Mouse (Mus musculus): ENCODE data around the gene Izumo1. TPM values are rescaled to one million over a fixed set of nuclear protein-coding genes. Genes with fewer than 3 reads are reported as not detected.
A peak's percentile ranks its signal among the peaks of the same experiment; 100 is the strongest.

The Izumo1 gene
- polyA plus RNA-seq (2012; rRNA removed), result 0.29 and 0.34 TPM in 2 replicates

- DNase-seq, result peak; percentile 65
- no peaks in the 10 kb centered on the region for H3K27me3 ChIP-seq (replicated peaks; ENCODE audit: control insufficient read depth, insufficient read depth, low read length)
- H3K4me3 ChIP-seq (ENCODE audit: insufficient read depth, low read depth, low read length), result no peak within 1 kb of the TSS
- TF ChIP-seq POLR2A (IDR thresholded peaks at IDR 0.05; ENCODE audit: low read depth, low read length), result no peak
- TF ChIP-seq CTCF (conservative IDR thresholded peaks at IDR 0.05; ENCODE audit: insufficient read depth, insufficient read length, low read depth, low read length), result no peak
- no peak within 1 kb of the TSS for H3K27ac ChIP-seq (ENCODE audit: insufficient read depth, low read depth, low read length)
- WGBS, result 39% methylated on average over 9 of the region's 9 CpGs
- no peaks in the 10 kb centered on the region for H3K36me3 ChIP-seq (ENCODE audit: control insufficient read depth, insufficient read depth, low read length)
- H3K4me1 ChIP-seq (ENCODE audit: control insufficient read depth, insufficient read depth, low read length), result no peaks in the 10 kb centered on the region
Observed at GRCm38 (mm10) chr7:45621443-45621842, at the start of gene Izumo1. Gene Izumo1, plus strand, starts transcription at chr7:45621811.

- H3K36me3 ChIP-seq (ENCODE audit: control insufficient read depth, insufficient read depth, low read length), result no peaks in the 10 kb centered on the region
- 39% methylated on average over 1 of the region's 1 CpGs for WGBS
- TF ChIP-seq POLR2A (IDR thresholded peaks at IDR 0.05; ENCODE audit: low read depth, low read length), result no peak
- no peak for TF ChIP-seq CTCF (conservative IDR thresholded peaks at IDR 0.05; ENCODE audit: insufficient read depth, insufficient read length, low read depth, low read length)
Observed at GRCm38 (mm10) chr7:45571966-45572365, 49.6 kb upstream of the Izumo1 start.

GRCm38 (mm10) chr7:45573954-45574353 lies 47.7 kb upstream of the Izumo1 start:
- no peak for TF ChIP-seq POLR2A (IDR thresholded peaks at IDR 0.05; ENCODE audit: low read depth, low read length)
- no peak for TF ChIP-seq CTCF (conservative IDR thresholded peaks at IDR 0.05; ENCODE audit: insufficient read depth, insufficient read length, low read depth, low read length)
- 20% methylated on average over 8 of the region's 8 CpGs for WGBS
- no peaks in the 10 kb centered on the region for H3K36me3 ChIP-seq (ENCODE audit: control insufficient read depth, insufficient read depth, low read length)
- peaks cover 34% of the 10 kb centered on the region for H3K4me1 ChIP-seq (ENCODE audit: control insufficient read depth, insufficient read depth, low read length)
- H3K27me3 ChIP-seq (replicated peaks; ENCODE audit: control insufficient read depth, insufficient read depth, low read length), result no peaks in the 10 kb centered on the region
- DNase-seq, result peak; percentile 56
- peak overlapping the region; percentile 77 for H3K4me3 ChIP-seq (ENCODE audit: insufficient read depth, low read depth, low read length)
- peak overlapping the region; percentile 98 for H3K27ac ChIP-seq (ENCODE audit: insufficient read depth, low read depth, low read length)

More at GRCm38 (mm10) chr7:45571966-45572365, 49.6 kb upstream of the Izumo1 start:
- no peak overlapping the region for H3K4me3 ChIP-seq (ENCODE audit: insufficient read depth, low read depth, low read length)
- peaks cover 43% of the 10 kb centered on the region for H3K4me1 ChIP-seq (ENCODE audit: control insufficient read depth, insufficient read depth, low read length)
- DNase-seq, result no peak
- no peaks in the 10 kb centered on the region for H3K27me3 ChIP-seq (replicated peaks; ENCODE audit: control insufficient read depth, insufficient read depth, low read length)
- peak overlapping the region; percentile 84; the same call in 1 of the 2 replicates for H3K27ac ChIP-seq (ENCODE audit: insufficient read depth, low read depth, low read length)

GRCm38 (mm10) chr7:45574472-45575379 lies 46.9 kb upstream of the Izumo1 start:
- Histone ChIP-seq H3K27me3 (replicated peaks; ENCODE audit: control insufficient read depth, insufficient read depth, low read length) (no peaks in the 10 kb centered on the region), H3K4me1 (ENCODE audit: control insufficient read depth, insufficient read depth, low read length) (peaks cover 34% of the 10 kb centered on the region), H3K36me3 (ENCODE audit: control insufficient read depth, insufficient read depth, low read length) (no peaks in the 10 kb centered on the region), H3K4me3 (ENCODE audit: insufficient read depth, low read depth, low read length) (peak overlapping the region; percentile 77), H3K27ac (ENCODE audit: insufficient read depth, low read depth, low read length) (peak overlapping the region; percentile 98)
- DNase-seq, result peak; percentile 91
- TF ChIP-seq CTCF (conservative IDR thresholded peaks at IDR 0.05; ENCODE audit: insufficient read depth, insufficient read length, low read depth, low read length) (no peak), POLR2A (IDR thresholded peaks at IDR 0.05; ENCODE audit: low read depth, low read length) (peak; percentile 83)
- 39% methylated on average over 15 of the region's 15 CpGs for WGBS

- no peak for DNase-seq
- Histone ChIP-seq H3K36me3 (ENCODE audit: control insufficient read depth, insufficient read depth, low read length) (no peaks in the 10 kb centered on the region; the same call in 1 of the 2 replicates), H3K27ac (ENCODE audit: insufficient read depth, low read depth, low read length) (no peak overlapping the region), H3K4me1 (ENCODE audit: control insufficient read depth, insufficient read depth, low read length) (no peaks in the 10 kb centered on the region; the same call in 1 of the 2 replicates), H3K4me3 (ENCODE audit: insufficient read depth, low read depth, low read length) (no peak overlapping the region), H3K27me3 (replicated peaks; ENCODE audit: control insufficient read depth, insufficient read depth, low read length) (no peaks in the 10 kb centered on the region)
- no peak for TF ChIP-seq POLR2A (IDR thresholded peaks at IDR 0.05; ENCODE audit: low read depth, low read length)
- no peak for TF ChIP-seq CTCF (conservative IDR thresholded peaks at IDR 0.05; ENCODE audit: insufficient read depth, insufficient read length, low read depth, low read length)
- 94% methylated on average over 6 of the region's 6 CpGs for WGBS
Observed at GRCm38 (mm10) chr7:45585923-45586322, 35.7 kb upstream of the Izumo1 start.

- Histone ChIP-seq H3K36me3 (ENCODE audit: control insufficient read depth, insufficient read depth, low read length) (no peaks in the 10 kb centered on the region; the same call in 1 of the 2 replicates), H3K27me3 (replicated peaks; ENCODE audit: control insufficient read depth, insufficient read depth, low read length) (no peaks in the 10 kb centered on the region), H3K4me3 (ENCODE audit: insufficient read depth, low read depth, low read length) (no peak overlapping the region), H3K27ac (ENCODE audit: insufficient read depth, low read depth, low read length) (no peak overlapping the region), H3K4me1 (ENCODE audit: control insufficient read depth, insufficient read depth, low read length) (no peaks in the 10 kb centered on the region; the same call in 1 of the 2 replicates)
- no peak for DNase-seq
- no peak for TF ChIP-seq CTCF (conservative IDR thresholded peaks at IDR 0.05; ENCODE audit: insufficient read depth, insufficient read length, low read depth, low read length)
- TF ChIP-seq POLR2A (IDR thresholded peaks at IDR 0.05; ENCODE audit: low read depth, low read length), result no peak
- 84% methylated on average over 23 of the region's 23 CpGs for WGBS
Observed at GRCm38 (mm10) chr7:45587631-45588592, 33.7 kb upstream of the Izumo1 start.
